Mouse (Mus musculus) embryonic facial prominence, embryonic 10.5 days (tissue): ENCODE results near the gene 4930442H23Rik. TPM values are rescaled to one million over a fixed set of nuclear protein-coding genes. Genes with fewer than 3 reads are reported as not detected.
A peak's percentile ranks its signal among the peaks of the same experiment; 100 is the strongest.
"Not testable (repeated sequence)": the region's sequence is repeated elsewhere in the genome, so short reads cannot be mapped to it uniquely, and the experiment has no call there.

ENCODE experiments used
- DNase-seq: peaks from one replicate; pipeline ENCODE4 v3.0.0-alpha.2; 2017; ENCODE audit warnings: low spot score
- H3K27ac ChIP-seq: fragments of 300-500 bp; sonication (generic); replicated peaks from 2 replicates; pipeline ENCODE4 v1.5.1; 2016; ENCODE audit warnings: mild to moderate bottlenecking
- H3K27me3 ChIP-seq: fragments of 300-500 bp; sonication (generic); replicated peaks from 2 replicates; pipeline ENCODE4 v1.6.1; 2016; ENCODE audit warnings: low read depth, mild to moderate bottlenecking; ENCODE audit not compliant: poor library complexity, severe bottlenecking
- H3K36me3 ChIP-seq: fragments of 300-500 bp; sonication (generic); replicated peaks from 2 replicates; pipeline ENCODE4 v1.6.1; 2016; ENCODE audit warnings: mild to moderate bottlenecking, moderate library complexity
- H3K4me1 ChIP-seq: fragments of 300-500 bp; sonication (generic); 2 replicates; pipeline ENCODE4 v1.6.1; 2016
- H3K4me3 ChIP-seq: fragments of 300-500 bp; sonication (generic); 2 replicates; pipeline ENCODE4 v1.5.1; 2016; ENCODE audit warnings: mild to moderate bottlenecking, moderate library complexity
- H3K9me3 ChIP-seq: fragments of 300-500 bp; sonication (generic); 2 replicates; pipeline ENCODE4 v1.6.1; 2016; ENCODE audit warnings: mild to moderate bottlenecking
- WGBS: fragments of 180-500 bp; shearing (Covaris S2); methylation state at CpG from one replicate; pipeline ENCODE4 v1.1.7; 2016; 5-methylcytosine and 5-hydroxymethylcytosine counted together
- polyA plus RNA-seq: library from polyadenylated mRNA; unstranded; fragments of >200 nt; fragmentation: Nextera tagmentation; extraction: Ambion mirVana; gene quantifications from 2 replicates; pipeline ENCODE4 v1.2.1, GENCODE M21; 2016

Gene 4930442H23Rik
- polyA plus RNA-seq = not detected in 2 replicates

DNA sequence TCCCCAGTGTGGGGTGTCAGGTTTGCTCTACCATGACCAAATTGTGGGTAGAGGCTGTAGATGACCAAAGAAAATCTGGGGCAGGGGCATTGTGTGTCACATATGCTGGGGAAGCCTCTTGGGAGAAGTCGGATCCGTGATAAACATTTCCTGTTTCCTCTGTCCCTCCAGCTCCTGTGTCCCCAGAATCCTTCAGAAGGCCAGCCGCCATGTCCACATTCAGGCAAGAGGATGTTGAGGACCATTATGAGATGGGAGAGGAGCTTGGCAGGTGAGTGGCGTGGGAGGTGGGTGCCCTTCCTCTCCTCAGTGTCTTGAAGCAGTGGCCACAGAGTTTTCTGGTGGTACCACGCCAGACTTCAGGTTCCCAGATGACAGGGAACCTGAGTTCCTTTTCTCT, at the start of gene 4930442H23Rik:
Gene 4930442H23Rik, minus strand, starts transcription at position 45 of the 400 bp plus-strand sequence.
- peaks cover 81% of the 10 kb centered on the region for H3K36me3 ChIP-seq
- peaks cover 51% of the 10 kb centered on the region for H3K4me1 ChIP-seq
- H3K27ac ChIP-seq = peak within 1 kb of the TSS; percentile 86
- no peak for DNase-seq
- no peaks in the 10 kb centered on the region for H3K9me3 ChIP-seq
- peak within 1 kb of the TSS; percentile 84 for H3K4me3 ChIP-seq
- H3K27me3 ChIP-seq = no peaks in the 10 kb centered on the region
- WGBS = 88% methylated on average over 5 of the region's 5 CpGs

DNA sequence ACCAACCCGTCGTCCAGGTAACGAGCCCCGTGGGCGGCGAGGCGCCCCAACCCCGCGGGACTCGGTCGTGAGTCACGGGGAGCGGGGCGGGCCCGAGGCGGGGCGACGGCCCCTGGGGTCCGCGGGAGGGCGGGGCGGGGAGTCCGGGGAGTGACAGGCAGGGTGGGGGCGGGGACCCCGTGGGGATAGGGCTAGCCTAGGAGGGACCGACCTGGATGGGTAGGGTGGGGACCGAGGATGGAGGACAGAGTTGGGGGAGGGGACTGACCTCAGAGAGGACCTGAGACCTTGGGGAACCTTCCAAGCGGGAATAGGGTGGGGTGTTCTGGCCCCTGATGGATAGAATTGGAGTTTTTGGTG, 49.6 kb upstream of the 4930442H23Rik start:
- no peaks in the 10 kb centered on the region for H3K9me3 ChIP-seq
- peaks cover 41% of the 10 kb centered on the region for H3K4me1 ChIP-seq
- H3K4me3 ChIP-seq = peak overlapping the region; percentile 79
- 1% methylated on average over 28 of the region's 28 CpGs for WGBS
- DNase-seq = no peak
- no peaks in the 10 kb centered on the region for H3K36me3 ChIP-seq
- peak overlapping the region; percentile 89 for H3K27ac ChIP-seq
- peaks cover 74% of the 10 kb centered on the region for H3K27me3 ChIP-seq

DNA sequence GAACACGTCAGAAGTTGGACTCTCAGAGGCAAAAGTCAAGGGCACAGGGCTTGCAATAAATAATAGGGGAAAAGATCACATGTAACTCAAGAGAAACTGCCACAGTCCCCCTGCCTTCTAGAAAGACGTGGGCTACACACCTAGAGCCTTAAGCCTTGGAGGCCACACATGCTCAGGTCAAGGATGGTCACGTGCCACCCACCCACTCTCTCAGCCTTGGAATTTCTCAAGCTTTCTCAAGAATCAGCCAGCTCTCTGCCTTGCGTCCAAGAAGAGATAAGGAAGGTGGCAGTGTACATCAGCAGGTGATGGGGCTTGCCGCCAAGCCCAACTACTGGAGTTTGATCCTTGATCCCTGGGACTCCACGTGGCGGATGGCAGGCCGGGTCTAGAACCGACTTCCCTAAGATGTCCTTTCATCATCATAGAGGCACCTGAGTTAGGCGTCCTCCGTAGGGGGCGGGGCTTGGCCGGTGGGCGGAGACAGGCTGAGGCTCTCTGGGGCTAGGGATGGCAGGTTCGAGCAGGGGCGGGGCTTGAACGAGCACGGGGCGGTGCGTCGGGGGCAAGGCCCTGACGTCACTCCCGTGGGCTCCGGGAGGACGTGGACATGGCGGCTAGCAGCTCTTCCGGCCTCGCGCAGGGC, 49.1 kb upstream of the 4930442H23Rik start, which contains the start of gene Zfr2:
Gene Zfr2, plus strand, starts transcription at position 576 of the 646 bp plus-strand sequence.
- peaks cover 73% of the 10 kb centered on the region for H3K27me3 ChIP-seq
- no peaks in the 10 kb centered on the region for H3K9me3 ChIP-seq
- H3K27ac ChIP-seq = peak within 1 kb of the TSS; percentile 89
- DNase-seq = peak; percentile 92
- peak within 1 kb of the TSS; percentile 79 for H3K4me3 ChIP-seq
- peaks cover 36% of the 10 kb centered on the region for H3K4me1 ChIP-seq
- WGBS = 9% methylated on average over 29 of the region's 29 CpGs
- no peaks in the 10 kb centered on the region for H3K36me3 ChIP-seq

DNA sequence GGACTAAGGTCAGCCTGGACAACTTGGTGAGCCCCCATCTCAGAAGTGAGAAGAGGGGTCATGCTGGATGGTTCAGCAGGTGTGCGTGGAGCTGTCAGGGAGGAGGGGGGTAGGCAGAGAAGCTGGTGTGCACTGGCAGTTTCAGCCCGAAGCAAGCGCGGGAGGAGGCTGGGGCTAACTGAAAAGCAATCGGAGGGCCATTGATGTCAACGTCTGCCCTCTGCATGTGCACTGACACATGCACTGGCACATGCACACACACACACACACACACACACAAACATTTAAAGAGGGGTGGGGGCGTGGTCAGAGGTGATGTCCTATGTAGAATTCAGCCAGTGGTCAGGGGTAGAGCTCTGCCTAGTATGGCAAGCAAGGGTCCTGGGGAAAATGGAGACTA, 47.8 kb upstream of the 4930442H23Rik start:
- WGBS = 55% methylated on average over 7 of the region's 7 CpGs
- no peaks in the 10 kb centered on the region for H3K9me3 ChIP-seq
- H3K27ac ChIP-seq = no peak overlapping the region
- H3K36me3 ChIP-seq = no peaks in the 10 kb centered on the region
- DNase-seq = no peak
- H3K4me3 ChIP-seq = no peak overlapping the region
- peaks cover 30% of the 10 kb centered on the region for H3K4me1 ChIP-seq
- H3K27me3 ChIP-seq = peaks cover 60% of the 10 kb centered on the region

DNA sequence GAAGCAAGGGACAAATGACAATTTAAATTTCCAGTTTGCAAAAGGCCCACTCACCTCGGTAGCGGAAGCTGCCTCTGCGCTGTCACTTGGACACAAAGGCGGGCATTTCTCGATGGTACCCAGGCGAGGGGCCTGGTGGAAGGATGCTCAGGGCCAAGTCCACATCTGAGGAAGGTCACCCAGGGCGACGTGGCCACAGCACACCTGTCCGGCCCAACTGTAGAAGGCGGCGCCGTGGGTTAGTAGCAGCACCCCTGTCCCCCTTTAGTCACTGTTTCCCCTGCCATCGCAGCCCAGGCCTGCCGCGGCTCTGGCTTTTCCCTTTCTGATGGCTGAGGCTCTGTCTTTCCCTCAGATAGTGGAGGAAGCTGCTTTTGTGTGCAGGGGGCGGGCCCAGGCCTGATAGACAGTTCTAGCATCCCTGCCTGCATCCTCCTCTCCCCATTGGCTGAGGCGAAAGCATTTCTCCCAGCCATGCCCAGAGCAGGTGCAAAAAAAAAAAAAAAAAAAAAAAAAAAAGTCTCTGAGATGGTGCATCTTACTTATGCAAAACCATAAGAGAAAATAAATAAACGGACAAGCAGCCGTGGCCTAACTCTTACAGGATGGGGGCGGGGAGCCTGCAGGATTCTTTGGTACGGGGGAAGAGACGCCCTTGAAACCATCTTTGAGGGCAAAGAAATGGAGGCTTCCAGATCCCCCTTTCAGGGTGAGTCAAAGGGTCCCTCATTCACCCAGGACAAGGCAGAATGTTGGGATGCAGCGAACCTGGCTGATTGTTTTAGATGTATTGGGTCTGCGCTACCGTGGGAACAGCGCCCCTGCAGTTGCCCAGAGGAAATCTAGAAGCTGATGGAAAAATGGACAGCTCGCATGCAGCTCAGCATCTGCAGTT, 47.0 kb upstream of the 4930442H23Rik start, which contains the start of gene Atcay:
Gene Atcay, minus strand, starts transcription at position 396 of the 895 bp plus-strand sequence.
- DNase-seq = peak; percentile 49
- peak within 1 kb of the TSS; percentile 51 for H3K4me3 ChIP-seq
- WGBS = 6% methylated on average over 27 of the region's 27 CpGs
- peaks cover 57% of the 10 kb centered on the region for H3K27me3 ChIP-seq
- no peaks in the 10 kb centered on the region for H3K36me3 ChIP-seq
- H3K9me3 ChIP-seq = no peaks in the 10 kb centered on the region
- H3K27ac ChIP-seq = peak within 1 kb of the TSS; percentile 36; the same call in 1 of the 2 replicates
- peaks cover 30% of the 10 kb centered on the region for H3K4me1 ChIP-seq

DNA sequence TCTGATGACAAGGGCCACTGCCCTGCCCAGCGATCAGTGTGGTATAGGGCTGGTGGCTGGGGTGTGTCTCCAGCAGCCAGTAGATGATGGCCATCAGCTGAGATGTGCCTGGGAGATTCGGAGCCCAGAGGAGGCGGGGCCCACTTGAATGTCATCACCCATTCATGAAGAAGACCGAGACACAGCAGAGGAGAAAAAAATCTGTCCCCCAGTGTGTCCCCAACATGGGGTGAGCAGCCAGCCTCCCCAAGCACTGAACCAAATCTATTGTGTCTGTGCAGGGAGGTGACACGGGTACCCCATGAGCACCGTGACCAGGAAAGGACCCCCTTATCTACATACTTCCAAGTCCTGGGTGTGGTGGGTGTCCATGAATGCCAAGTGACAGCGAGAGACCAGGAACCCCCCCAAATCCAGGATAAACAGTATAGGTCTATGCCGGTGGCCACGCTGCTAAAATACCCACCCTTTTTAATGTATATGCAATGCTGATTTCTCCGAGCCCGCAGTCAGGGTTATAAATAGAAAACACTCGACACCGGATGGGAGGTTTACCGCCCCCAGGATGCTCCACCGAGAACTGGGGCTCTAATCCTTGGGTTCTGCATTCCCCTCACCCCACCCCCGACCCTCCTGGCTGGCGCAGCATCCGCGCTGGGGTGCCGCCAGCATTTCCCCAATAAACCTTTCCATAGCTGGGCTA, 46.2 kb upstream of the 4930442H23Rik start:
- no peaks in the 10 kb centered on the region for H3K36me3 ChIP-seq
- no peaks in the 10 kb centered on the region for H3K9me3 ChIP-seq
- peaks cover 52% of the 10 kb centered on the region for H3K27me3 ChIP-seq
- no peak for DNase-seq
- H3K4me3 ChIP-seq = peak overlapping the region; percentile 51
- peaks cover 30% of the 10 kb centered on the region for H3K4me1 ChIP-seq
- 17% methylated on average over 20 of the region's 20 CpGs for WGBS
- 0 out of 2 replicates have a peak overlapping the region, but pooled peaks have one; percentile 36 for H3K27ac ChIP-seq

DNA sequence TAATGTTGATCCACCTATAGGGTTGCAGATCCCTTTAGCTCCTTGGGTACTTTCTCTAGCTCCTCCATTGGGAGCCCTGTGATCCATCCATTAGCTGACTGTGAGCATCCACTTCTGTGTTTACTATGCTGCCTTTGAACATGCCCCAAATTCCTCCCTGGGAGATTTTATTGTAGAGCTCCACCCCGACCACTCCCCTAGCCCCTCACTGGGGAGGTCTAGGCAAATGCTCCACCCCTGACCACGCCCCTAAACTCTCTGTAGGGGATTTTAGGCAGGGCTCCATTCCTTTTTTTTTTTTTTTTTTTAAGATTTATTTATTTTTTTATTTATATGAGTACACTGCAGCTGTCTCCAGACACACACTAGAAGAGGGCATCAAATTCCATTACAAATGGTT, 40.1 kb upstream of the 4930442H23Rik start:
- not testable (repeated sequence) for H3K36me3 ChIP-seq, H3K9me3 ChIP-seq, H3K4me3 ChIP-seq, H3K4me1 ChIP-seq, DNase-seq, H3K27ac ChIP-seq
- 59% methylated on average over 2 of the region's 2 CpGs for WGBS
- peaks cover 13% of the 10 kb centered on the region for H3K27me3 ChIP-seq

DNA sequence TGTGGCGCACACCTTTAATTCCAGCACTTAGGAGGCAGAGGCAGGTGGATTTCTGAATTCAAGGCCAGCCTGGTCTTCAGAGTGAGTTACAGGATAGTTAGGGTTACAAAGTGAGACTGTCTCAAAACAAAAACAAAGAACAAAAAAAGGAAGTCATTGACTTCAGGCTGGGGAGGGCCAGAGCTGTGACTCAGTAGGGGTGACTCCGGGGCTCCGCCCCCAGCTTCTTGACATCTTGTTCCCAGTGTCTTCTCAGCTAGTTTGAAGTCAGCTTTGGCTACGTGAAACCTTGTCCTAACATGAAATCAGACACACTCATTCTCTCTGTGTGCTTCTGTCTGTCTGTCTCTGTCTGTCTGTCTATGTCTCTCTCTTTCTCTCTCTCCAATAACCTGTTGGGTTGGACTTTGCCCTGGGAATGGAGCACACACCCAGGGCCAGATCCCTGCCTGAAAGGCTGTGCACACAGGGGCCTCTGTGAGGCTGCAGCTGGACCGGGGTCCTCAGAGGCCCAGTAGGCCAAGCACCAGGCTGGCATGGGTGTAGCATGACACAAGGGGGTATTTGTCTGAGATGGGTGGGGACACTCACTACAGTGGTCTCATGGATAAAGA, 37.9 kb upstream of the 4930442H23Rik start:
- Histone ChIP-seq H3K27me3 (0 out of 2 replicates have a peak, but pooled peaks cover 5% of the 10 kb centered on the region), H3K27ac (no peak overlapping the region), H3K4me3 (no peak overlapping the region), H3K9me3 (no peaks in the 10 kb centered on the region), H3K36me3 (no peaks in the 10 kb centered on the region), H3K4me1 (peaks cover 5% of the 10 kb centered on the region)
- WGBS = 86% methylated on average over 5 of the region's 5 CpGs
- DNase-seq = no peak

DNA sequence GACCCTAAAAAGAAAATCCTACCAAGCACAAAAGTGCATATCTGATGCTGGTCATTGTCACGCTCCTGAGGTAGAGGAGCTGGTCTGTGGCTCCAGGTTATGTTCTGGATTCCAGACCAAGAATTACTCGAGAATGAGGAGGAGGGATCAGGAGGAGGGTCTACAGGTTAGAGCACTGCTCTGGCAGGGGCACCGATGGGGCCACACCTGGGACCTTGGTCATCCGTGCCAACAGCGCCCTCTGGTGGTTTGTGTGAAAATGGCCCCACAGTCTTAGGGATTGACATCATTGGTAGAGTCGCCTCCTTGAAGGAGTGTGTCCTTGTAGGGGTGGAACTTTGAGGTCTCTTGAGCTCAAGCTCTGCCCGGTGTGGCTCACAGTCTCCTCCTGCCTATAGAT, 34.3 kb upstream of the 4930442H23Rik start:
- H3K36me3 ChIP-seq = peaks cover 2% of the 10 kb centered on the region; the same call in 1 of the 2 replicates
- 41% methylated on average over 7 of the region's 7 CpGs for WGBS
- peaks cover 5% of the 10 kb centered on the region for H3K4me1 ChIP-seq

DNA sequence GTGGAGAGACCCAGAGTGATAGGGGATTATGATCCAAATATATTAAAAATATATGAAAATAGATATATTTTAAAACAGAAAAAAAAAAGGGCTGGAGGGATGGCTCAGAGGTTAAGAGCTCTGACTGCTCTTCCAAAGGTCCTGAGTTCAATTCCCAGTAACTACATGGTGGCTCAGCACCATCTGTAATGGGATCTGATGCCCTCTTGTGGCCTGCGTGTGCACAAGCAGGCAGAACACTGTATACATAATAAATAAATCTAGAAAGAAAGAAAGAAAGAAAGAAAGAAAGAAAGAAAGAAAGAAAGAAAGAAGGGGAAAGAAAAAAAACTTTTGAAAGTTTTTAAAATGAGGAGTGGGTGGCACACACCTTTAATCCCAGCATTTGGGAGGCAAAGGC, 33.6 kb upstream of the 4930442H23Rik start:
- 19% methylated on average over 1 of the region's 1 CpGs for WGBS
- DNase-seq, H3K36me3 ChIP-seq, H3K27me3 ChIP-seq, H3K9me3 ChIP-seq, H3K4me3 ChIP-seq, H3K4me1 ChIP-seq, H3K27ac ChIP-seq: not testable (repeated sequence)

More for the DNA sequence above, 34.3 kb upstream of the 4930442H23Rik start:
- Histone ChIP-seq H3K27ac (no peak overlapping the region), H3K4me3 (no peak overlapping the region), H3K27me3 (0 out of 2 replicates have a peak, but pooled peaks cover 5% of the 10 kb centered on the region), H3K9me3 (no peaks in the 10 kb centered on the region)
- peak; percentile 64 for DNase-seq

DNA sequence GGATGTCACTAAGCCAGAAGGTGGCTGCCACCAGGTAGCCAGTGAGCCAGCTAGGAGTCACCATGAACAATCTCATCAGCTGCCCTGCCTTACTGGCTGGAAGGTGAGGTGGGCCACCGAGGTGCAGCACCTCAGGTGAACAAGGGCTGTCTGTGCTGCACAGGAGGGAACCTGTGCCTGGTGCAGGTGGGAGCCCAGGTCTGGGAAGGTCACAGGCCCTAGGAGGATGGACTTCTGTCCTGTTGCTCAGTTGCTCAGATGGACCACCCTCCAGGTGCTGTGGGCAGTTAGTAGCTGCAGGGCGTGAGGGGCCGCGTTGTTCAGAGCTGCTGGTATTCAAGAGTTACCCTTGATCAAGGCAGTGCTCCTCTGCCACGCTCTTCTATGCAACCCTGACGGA, 33.2 kb upstream of the 4930442H23Rik start:
- WGBS = 88% methylated on average over 6 of the region's 6 CpGs
- H3K4me3 ChIP-seq = no peak overlapping the region
- 0 out of 2 replicates have a peak, but pooled peaks cover 5% of the 10 kb centered on the region for H3K27me3 ChIP-seq
- H3K36me3 ChIP-seq = peaks cover 14% of the 10 kb centered on the region
- 0 out of 2 replicates have a peak, but pooled peaks cover 10% of the 10 kb centered on the region for H3K9me3 ChIP-seq
- no peak overlapping the region for H3K27ac ChIP-seq
- no peak for DNase-seq
- peaks cover 5% of the 10 kb centered on the region for H3K4me1 ChIP-seq

DNA sequence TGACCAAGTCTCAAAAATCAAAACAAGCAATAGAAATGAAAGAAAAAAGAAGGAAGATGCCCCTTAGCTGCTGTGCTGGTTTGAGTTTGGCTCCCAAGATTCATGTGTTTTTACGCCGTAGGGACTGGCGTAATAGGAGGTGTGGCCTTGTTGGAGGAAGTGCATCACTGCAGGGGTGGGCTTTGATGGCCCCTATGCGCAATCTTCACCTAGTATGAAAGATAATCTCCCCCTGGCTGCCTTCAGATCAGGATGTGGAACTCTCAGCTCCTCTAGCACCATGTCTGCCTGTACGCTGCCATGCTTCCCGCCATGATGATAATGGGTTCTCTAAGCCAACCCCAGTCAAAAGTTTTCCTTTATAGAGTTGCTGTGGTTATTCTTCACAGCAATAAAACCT, 32.6 kb upstream of the 4930442H23Rik start:
- Histone ChIP-seq H3K27ac (no peak overlapping the region), H3K4me1 (peaks cover 5% of the 10 kb centered on the region), H3K27me3 (0 out of 2 replicates have a peak, but pooled peaks cover 5% of the 10 kb centered on the region), H3K36me3 (peaks cover 18% of the 10 kb centered on the region), H3K9me3 (0 out of 2 replicates have a peak, but pooled peaks cover 11% of the 10 kb centered on the region), H3K4me3 (no peak overlapping the region)
- no peak for DNase-seq
- 88% methylated on average over 6 of the region's 6 CpGs for WGBS
